Mouse (Mus musculus): ENCODE measurements around the gene Coq6.
A peak's percentile ranks its signal among the peaks of the same experiment; 100 is the strongest.
"Not testable (repeated sequence)": the region's sequence is repeated elsewhere in the genome, so short reads cannot be mapped to it uniquely, and the experiment has no call there.

Coq6 gene

DNA sequence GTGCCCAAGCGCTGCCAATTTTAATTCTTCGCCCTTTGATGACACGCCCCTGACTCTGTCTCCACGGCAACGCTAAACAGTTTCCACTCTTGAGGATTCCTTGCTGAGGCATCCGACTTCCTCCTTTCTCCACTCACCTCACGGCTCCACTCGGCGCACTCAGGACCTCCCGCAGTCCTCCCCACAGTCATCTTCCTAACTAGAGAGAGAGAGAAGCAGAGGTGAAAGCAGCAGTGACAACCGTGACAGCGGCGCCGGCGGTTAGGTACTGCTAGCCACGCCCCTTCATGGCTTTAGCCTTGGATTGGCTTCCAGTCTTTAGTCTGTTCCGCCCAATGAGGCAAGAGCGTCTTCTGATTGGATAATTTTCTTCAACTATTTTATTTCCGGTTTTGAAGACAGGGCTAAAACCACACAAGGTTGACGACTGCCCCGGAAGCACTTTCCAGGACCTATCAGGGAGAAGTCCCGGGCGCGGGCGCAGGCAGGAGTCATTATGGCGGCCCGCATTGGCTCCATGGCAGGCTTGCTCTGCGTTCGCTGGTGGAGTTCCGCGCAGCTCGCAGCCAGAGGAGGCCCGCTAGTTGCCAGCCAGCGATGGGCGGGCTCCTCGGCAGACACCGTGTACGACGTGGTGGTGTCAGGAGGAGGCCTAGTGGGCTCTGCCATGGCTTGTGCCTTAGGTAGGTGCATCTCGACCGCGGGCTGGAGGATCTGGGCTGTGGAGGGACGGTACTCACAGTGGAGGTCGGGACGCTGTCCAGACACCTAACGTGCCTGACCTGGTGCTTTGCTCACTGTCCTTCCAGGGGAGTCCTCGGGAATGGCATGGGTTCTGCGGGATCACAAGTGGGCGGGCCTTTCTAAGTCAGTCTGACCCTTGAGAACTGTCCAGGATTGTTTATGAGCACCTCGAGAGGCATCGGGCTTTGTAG lies at the start of gene Coq6, which contains the start of gene Fam161b:
Gene Coq6 (plus strand): TSS at position 103 of the 935 bp plus-strand sequence.
Gene Fam161b (minus strand): TSS at position 279 of the 935 bp plus-strand sequence.
- peak; percentile 88 for DNase-seq (ENCODE audit: low spot score)

DNA sequence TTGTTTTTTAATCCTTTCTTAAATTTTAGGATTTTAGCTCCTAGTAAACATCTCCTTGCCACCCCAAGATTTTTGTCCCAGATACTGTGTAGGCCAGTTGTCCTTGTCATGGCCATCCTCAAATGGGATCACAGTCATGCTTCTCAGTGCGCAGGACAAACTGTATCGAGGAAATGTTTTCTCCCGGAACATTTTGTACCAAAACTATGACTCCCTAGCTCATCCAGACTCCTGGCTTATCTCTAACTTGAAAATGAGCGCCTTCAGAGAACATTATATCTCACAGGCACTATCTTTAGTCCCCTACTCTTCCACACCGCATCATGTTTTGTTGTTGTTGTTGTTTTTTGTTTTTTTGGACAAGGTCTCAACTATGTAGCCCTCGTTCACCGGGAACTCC lies 45.5 kb upstream of the Coq6 start:
- no peak for DNase-seq (ENCODE audit: low spot score)

DNA sequence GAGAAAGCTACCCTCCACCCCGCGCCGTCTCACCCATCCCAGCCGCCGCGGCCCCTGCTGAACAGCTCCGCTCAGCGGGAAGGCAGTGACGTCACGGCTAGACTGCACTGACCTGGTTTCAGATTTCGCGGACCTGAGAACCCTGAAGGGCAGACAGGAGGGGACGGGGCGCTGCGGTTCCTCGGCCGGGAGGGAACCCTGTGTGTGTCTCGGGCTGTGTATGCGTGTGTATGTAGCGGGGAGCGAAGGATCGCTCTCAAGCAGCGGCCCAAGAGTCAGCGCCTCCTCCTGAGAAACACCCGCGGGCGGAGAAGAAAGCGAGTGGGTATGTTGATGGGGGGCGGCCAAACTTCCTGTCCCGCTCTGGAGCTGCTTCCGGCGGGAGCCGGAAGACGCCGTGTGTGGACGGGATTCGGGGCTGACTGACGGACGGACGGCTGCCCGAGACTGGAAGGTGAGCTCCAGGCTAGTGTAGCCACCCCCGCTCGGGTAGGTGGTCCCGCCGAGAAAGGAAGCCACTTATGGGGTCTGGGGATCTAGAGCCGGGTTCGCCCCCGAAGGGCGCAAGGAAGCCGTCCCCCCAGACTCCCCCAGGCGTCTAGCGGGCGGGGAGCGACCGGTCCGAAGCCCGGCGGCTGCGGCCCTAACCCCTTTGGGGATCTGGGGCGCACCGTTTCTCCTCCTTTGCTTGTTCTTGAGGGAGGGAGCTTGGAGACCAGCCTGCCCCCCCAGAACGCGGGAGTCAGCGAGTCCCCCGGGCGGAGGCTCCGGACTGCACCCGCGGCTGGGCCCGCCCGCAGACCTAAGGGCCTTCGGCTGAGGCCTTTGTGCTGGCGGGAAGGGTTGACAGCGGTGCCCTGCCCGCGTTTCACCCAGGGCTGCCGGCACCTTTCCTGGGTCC lies 44.5 kb upstream of the Coq6 start, which contains the start of gene Zfp410:
Gene Zfp410 (plus strand): TSS at position 132 of the 901 bp plus-strand sequence.
- DNase-seq (ENCODE audit: low spot score) = peak; percentile 77

DNA sequence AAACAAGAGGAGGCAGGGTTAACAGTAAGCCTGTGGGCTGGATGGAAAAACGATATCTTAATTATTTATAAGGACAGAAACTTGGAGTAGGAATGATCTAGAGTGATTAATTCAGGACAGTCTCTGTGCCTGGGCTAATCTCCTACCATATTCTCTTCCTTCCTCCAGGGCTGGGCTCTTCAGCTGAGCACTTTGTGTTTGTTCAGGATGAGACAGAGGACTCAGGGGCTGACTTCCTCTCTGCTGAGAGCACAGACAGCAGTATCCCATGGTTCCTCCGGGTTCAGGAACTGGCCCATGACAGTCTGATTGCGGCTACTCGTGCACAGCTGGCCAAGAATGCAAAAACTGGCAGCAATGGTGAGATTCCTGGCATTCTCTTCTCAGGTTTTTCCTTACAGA lies 34.3 kb upstream of the Coq6 start:
- DNase-seq (ENCODE audit: low spot score) = no peak

DNA sequence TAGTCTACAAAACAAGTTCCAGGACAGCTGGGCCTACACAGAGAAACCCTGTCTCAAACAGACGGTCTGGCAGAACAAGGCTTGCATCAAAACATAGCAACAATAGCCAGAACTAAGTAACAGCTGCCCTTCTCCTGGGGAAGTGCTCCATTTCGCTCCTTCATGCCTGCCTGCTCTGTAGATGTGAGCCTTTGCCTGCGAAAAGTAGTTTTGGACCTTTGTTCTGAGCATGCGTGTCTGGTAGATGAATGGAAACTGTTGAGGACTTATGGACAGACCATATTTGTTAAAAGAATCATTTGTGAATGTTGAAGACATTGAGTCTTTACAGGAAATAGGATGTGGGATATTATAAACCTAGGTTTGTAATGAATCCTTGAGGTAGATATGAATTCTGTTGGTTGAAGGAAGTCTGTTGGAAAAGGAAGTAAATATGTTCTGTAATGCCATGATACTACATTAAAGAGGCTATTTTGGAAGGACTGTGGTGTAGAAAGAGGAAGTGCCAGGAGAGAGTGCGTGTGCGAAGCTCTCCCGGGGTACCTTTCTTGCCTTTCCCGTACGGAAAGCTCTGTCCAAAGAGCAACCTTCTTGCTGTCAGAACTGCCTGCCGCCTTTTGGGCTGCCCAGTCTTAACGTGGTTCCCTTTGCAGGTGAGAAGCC lies 24.4 kb upstream of the Coq6 start:
- DNase-seq (ENCODE audit: low spot score) = no peak

DNA sequence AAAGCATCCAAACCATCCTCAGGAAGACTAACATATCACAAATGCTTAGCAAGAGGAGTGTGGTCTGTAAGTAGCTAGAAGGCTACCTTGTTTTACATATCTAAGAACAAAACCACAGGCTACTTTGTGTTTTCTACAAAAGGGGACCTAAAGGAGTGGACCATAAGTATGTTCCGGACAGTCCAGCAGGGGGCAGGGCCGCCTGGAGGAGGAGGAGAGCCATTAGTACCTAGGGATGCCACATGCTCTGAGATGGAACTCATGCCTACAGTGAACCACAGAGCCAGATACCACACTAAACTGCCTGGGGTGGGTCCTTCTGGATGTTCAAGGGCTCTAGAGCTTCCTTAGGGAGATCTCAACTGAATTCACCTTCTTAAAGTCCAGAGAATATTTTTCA lies 14.3 kb upstream of the Coq6 start:
- peak; percentile 38 for DNase-seq (ENCODE audit: low spot score)

DNA sequence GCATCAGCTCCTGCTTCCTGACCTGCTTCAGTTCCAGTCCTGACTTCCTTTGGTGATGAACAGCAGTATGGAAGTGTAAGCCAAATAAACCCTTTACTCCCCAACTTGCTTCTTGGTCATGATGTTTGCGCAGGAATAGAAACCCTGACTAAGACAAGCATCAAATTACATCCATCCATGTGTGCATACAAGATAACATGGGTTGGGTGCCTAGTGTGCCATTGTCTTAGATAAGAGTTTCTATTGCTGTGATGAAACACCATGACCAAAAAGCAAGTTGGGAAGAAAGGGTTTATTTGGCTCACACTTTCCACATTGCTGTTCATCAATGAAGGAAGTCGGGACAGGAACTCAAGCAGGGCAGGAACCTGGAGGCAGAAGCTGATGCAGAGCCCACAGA lies 2.8 kb upstream of the Coq6 start:
- not testable (repeated sequence) for DNase-seq (ENCODE audit: low spot score)

DNA sequence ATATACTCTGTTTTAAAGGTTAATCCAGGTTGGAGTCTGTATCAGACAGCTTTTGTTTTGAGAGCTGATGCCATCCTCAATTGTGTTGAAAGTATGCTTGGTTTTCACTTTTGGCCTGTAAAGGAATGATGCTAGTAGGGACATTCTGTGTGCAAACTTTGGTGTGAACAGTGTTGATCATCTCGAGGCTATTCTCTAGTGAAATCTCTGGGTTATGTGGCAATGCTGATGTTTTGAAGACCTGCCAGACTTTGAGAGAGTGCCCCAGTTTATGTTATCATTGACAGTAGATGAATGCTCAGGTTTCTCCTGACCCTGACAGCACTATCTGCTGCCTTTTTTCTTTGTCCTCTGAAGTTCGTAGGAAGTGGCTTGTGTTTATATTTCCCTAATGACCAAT lies 1.4 kb downstream of the Coq6 start:
- DNase-seq (ENCODE audit: low spot score) = no peak

DNA sequence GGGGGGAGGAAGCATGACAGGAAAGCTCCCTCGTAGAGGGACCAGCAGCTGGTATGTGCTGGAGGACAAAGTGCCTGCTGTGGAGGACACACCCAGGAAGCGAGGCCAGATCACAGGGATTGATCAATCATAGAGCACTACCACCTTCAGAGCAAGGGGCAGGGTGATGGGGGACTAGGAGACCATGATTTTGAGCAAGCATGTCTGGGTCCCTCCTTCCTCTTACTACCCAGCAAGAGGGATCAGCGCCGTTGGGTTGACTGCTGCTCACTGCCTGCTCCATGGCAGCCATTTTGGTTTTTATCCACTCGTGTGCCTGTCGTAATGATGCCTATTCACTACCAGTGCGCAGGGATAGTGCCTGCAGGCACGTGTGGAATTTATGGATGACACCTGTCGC lies 2.8 kb downstream of the Coq6 start:
- DNase-seq (ENCODE audit: low spot score) = no peak

DNA sequence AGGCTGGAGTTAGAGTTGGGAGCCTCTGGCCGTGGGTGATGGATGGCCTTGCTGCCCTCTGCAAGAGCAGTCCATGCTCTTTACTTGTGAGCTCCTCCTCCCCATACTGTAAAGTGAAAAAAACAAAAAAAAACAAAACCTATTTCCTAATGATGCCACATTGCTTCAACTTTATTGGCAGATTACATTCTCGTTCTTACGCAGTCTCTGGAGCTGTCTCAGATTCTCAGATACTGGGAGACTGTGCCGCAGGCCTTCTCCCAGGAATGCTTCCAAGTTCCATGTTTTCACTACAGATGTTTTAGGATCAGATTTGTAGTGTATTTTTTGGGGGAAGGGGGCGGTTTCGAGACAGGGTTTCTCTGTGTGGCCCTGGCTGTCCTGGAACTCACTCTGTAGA lies 3.7 kb downstream of the Coq6 start:
- no peak for DNase-seq (ENCODE audit: low spot score)

DNA sequence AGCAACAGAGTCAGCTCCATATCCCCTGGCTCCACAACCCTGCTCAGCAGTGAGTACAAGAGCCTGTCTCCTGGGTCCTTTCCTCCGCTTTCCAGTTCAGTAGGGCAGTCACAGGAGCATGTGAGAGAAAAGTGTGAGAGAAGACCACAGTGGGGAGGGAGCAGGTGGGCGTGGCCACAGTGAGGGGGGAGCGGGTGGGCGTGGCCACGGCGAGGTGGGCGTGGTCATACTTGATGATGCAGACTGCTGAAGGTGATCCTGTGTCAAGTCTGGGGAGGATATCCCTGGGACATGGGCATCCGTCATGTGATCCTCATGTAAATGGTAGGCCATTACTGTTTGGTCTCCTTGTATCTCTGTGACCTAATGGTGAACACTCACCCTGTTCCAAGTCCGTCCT lies 5.5 kb downstream of the Coq6 start:
- no peak for DNase-seq (ENCODE audit: low spot score)

DNA sequence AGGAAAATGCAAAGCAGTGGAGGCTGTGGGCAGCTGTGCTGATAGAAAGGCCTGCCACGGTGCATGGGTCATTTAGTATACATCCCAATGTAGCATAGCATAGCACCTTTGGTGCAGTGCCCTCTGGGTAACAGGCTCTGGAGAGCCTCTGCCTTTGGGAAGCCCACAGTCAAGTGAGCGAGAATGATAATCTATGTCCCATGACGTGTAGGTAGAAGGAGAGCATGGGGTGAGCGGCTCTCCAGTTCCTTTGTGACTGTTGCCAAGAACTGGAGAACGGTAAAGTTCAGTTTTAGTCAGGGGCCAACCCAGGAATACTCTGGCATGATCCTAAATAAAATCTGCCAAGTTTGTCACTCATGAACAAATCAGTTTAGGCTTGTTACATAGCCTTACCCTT lies 10.2 kb downstream of the Coq6 start:
- DNase-seq (ENCODE audit: low spot score) = no peak

DNA sequence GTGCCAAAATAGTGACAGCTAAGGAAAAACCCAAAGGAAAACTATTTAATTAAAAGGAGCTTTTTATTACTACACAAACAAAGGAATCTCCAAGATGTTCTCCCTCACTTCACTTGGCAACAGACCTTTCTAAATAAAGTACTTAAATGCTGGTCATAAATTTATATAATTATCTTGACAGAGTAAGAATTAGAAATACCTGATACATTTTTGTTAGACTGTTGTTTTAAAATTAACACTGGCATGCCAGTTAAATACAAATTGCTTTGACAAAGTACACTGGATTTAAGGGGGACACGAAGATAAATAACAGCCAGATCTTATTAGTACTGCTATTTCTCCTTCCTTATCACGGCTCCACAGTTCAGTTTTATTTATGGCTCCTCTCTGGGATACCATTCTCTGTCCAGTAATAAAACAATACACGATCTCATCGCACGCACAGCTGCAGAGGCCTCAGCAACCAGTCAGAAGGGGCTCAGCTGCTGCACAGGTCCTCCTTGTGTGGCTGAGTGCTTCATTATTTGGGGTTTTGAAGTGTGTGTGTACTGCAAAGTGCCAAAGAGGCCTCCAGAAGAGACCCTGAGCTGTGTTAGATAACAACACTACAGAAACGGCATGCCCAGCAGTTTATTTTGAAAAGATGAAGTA lies 12.5 kb downstream of the Coq6 start:
- DNase-seq (ENCODE audit: low spot score) = no peak

DNA sequence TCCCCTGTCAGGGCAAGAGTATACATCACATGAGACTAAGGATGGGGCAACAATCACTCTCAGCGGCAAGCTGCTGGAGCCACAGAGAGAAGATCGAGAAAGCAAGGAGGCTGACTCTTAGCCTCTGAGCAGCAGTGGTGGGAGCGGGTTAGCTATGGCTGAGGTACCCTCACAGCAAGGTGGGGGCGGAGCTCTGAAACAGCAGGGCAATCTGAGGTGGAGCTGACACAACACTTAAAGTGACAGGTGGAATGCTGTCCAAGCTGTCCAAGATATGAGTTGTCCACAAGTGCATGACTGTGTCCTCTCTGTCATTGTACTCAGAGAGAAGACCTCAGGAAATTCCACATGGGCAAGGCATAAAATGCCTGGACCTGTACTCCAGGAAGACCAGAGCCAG lies 20.9 kb downstream of the Coq6 start:
- DNase-seq (ENCODE audit: low spot score) = no peak

DNA sequence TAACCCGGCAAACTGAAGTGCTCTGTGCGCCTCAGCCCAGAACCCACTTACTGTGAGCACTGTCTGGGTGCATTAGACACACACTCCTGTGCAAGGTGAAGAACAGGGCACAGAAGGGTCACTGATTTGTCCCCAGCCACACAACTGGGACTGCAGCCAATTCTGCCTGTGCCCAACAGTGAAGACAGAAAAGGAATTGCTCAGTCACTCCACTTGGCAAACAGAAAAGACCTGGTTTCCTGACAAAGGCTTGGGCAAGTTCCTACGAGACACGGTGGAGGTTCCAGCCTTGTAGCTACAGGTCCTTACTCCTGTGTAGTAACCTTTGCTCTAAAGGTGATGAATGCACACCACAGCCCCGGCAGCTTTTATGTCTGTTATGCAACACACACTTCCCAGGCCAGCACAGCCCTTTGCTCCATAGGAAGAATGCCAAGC lies 23.2 kb downstream of the Coq6 start:
- DNase-seq (ENCODE audit: low spot score) = peak; percentile 58

DNA sequence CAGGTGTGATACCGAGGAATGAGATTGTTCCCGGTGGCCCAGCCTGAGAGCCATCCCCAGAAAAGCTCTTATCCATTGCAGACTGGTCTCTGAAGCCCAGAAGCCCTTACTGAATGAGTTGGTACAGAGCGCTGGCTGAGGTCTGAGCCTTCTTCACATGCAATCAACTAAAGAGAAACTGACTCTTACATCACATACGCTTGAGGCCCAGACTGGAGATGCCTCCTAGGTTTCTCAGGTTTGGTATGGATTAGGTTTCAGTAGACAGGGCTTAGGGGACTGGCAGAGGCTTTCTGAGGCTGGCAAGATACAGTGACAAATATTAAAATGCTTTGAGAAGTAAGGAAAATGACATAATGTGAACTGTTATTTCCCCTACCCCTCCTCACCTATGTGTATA lies 24.0 kb downstream of the Coq6 start:
- DNase-seq (ENCODE audit: low spot score) = no peak

DNA sequence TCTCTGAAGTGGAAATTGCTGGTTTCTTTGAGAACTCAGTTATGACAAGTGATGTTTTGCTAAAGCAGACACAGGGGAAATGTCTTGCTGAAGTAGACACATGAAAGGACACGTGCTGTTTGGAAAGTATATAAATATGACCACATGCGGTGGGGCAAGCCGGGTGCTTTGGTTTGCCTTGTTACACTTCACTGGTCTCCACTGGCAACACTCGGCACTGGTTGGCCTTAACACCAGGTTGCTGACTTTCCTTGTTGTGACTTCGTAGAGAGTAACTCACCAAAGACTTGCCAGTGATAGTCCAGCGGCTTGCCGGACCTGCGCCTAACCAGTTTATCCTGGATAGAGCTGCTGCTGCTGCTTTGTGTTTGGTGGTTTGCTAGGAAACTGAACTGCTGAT lies 26.6 kb downstream of the Coq6 start:
- DNase-seq (ENCODE audit: low spot score) = no peak

DNA sequence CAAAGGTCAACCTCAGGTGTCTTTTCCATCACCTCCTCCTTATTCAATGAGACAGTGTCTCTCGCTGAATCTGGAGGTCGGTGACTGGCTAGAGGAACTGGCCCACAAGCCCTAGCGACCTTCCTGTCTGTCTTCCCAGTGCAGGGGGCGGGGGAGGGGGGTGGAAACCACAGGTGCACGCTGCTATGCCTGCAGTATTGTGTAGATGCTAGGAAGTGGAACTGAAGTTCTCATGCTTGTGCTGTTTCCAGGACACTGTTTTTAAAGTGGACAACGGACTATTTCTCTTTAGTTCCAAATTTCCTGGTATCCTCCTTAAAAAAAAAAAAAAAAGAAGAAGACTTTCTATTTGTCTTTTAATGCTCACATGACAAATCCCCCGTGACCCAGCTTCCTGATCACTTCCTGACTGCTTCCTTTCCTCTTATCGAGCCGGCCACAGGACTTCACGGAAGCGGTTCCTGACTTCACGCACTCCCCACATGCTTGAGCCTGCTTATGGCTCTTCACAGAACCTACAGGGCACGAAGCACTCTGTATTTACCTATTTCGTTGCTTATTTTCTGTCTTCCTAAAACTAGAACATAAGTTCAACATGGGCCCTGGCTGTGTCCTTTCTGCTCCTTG lies 27.4 kb downstream of the Coq6 start:
- DNase-seq (ENCODE audit: low spot score) = no peak

DNA sequence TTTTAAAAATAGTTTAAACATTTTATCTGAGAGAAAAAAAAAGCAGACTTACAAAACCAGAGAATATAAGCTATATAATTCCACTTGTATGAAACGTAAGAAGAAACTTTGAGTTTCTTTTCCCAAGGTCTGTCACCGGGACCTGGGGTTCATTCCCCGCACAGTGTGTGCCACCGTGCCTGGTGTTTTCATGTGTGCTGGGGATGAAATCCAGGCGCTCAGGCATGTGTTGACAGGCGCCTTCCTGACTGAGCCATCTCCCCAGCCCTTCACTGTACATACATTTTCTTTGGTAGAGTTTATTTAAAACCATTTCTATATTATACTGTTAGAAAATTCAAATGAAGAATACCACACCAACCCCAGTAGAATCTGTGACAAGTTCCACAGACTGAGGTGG lies 28.9 kb downstream of the Coq6 start:
- no peak for DNase-seq (ENCODE audit: low spot score)

DNA sequence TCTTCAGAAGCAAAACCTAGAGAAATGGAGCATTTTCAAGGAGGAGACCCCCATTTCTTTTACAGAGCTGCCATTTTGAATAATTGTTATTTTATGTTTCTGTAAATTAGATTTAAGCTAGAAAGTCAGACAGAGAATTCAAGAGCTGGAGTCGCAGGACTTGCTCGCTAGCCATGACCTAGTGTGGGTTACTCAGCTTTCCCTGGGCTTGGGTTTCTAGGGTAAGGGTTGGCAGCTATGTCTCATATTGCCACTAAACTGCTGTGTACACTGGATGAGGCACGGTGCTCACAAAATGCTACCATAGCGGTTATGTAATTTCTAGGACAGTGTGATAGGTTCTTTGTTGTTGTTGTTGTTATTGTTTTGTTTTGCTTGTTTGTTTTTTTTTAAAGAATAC lies 31.2 kb downstream of the Coq6 start:
- no peak for DNase-seq (ENCODE audit: low spot score)

DNA sequence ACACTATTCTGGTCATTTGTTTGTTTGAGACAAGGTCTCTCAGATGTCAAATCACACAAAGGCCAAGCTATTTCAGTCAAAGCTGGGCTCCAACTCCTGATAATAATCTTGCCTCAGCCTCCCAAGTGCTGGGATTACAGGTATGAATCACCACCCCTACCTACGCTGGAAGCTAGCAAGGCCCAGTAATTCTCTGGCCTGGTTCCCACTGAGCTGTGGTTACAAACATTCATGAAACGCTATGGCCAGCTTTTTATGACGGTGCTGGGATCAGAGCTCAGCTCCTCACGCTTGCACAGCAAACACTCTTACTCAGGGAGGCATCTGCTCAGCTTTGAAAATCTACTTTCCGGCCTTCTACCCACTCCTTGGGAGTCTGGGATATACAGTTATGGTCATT lies 32.4 kb downstream of the Coq6 start:
- no peak for DNase-seq (ENCODE audit: low spot score)

Data from urinary bladder, postnatal 25 days (tissue).